8 mouse cellular contexts compared by ENCODE assay signal in genomic region chr1:74014538-74015327, GRCm38 (mm10).
A peak's percentile ranks its signal among the peaks of the same experiment; 100 is the strongest.
DNase-seq lines count a peak whose midpoint lies in the region; ATAC-seq and TF ChIP-seq lines count a peak whose summit lies in the region.
"Had no signal": no experiment of that assay in that cellular context is flagged by ENCODE, and none has a peak within 500 bp of the region (broad histone marks: within the 10 kb centered on the region; RNA-seq: fewer than 3 reads in every experiment).

No protein-coding gene starts in this region.

- no peaks in the 10 kb centered on the region for H3K27me3 ChIP-seq in kidney, embryonic 15.5 days
- H3K27me3 ChIP-seq in lung, embryonic 14.5 days (ENCODE audit: insufficient read depth, low read length): no peaks in the 10 kb centered on the region
- H3K27me3 ChIP-seq: forebrain, embryonic 15.5 days had no signal

- ATAC-seq in kidney, embryonic 15.5 days (replicated peaks; ENCODE audit: low FRiP score): no peak
- ATAC-seq in lung, embryonic 14.5 days (ENCODE audit: insufficient read depth): peak; percentile 31; the same call in 1 of the 2 replicates
- no peak for ATAC-seq in inflammation-experienced regulatory T-cells, adult 6 months
- ATAC-seq: forebrain, embryonic 15.5 days had no signal

- no peak overlapping the region for H3K9ac ChIP-seq in kidney, embryonic 15.5 days
- no peak overlapping the region for H3K9ac ChIP-seq in lung, embryonic 14.5 days
- H3K9ac ChIP-seq: forebrain, embryonic 15.5 days had no signal

- intact Hi-C loops in gastrocnemius, postnatal 36 days (cut with DNase I): no loop called here

- 57% methylated on average over 8 of the region's 14 CpGs for WGBS in kidney, embryonic 15.5 days
- WGBS in lung, embryonic 14.5 days: 39% methylated on average over 8 of the region's 14 CpGs

- no peak for TF ChIP-seq CTCF in lung, embryonic 14.5 days (IDR thresholded peaks at IDR 0.05; ENCODE audit: low read depth)

- DNase-seq in gastrocnemius, postnatal 36 days: peak; percentile 52 to 53
- peak; percentile 56 for DNase-seq in lung, embryonic 14.5 days
- DNase-seq in layer of hippocampus, postnatal 10 days (ENCODE audit: low spot score in 2 of 2): no peak
- DNase-seq in thymus, postnatal 4 days: no peak

- peak overlapping the region; percentile 79 for H3K27ac ChIP-seq in brown adipose tissue, adult 24 weeks (replicated peaks; ENCODE audit: low read depth, low read length)
- H3K27ac ChIP-seq in kidney, embryonic 15.5 days: peak overlapping the region; percentile 76
- H3K27ac ChIP-seq in lung, embryonic 14.5 days (ENCODE audit: low read depth): peak overlapping the region; percentile 86
- H3K27ac ChIP-seq: forebrain, embryonic 15.5 days had no signal

- H3K4me2 ChIP-seq in kidney, embryonic 15.5 days: no peak overlapping the region
- H3K4me2 ChIP-seq in lung, embryonic 14.5 days: no peak overlapping the region
- H3K4me2 ChIP-seq: forebrain, embryonic 15.5 days had no signal

- no peak overlapping the region for H3K4me3 ChIP-seq in brown adipose tissue, adult 24 weeks (ENCODE audit: insufficient read depth, low read depth, low read length)
- no peak overlapping the region for H3K4me3 ChIP-seq in kidney, embryonic 15.5 days (replicated peaks)
- no peak overlapping the region for H3K4me3 ChIP-seq in lung, embryonic 14.5 days (ENCODE audit: low read depth, low read length)
- H3K4me3 ChIP-seq: forebrain, embryonic 15.5 days had no signal

- peaks cover 66% of the 10 kb centered on the region for H3K4me1 ChIP-seq in brown adipose tissue, adult 24 weeks (ENCODE audit: control insufficient read depth, insufficient read depth, insufficient read length, low read length)
- H3K4me1 ChIP-seq in kidney, embryonic 15.5 days: peaks cover 65% of the 10 kb centered on the region
- peaks cover 35% of the 10 kb centered on the region for H3K4me1 ChIP-seq in lung, embryonic 14.5 days (ENCODE audit: insufficient read depth)
- H3K4me1 ChIP-seq: forebrain, embryonic 15.5 days had no signal

- peaks cover 22% of the 10 kb centered on the region for H3K36me3 ChIP-seq in kidney, embryonic 15.5 days
- peaks cover 8% of the 10 kb centered on the region; the same call in 1 of the 2 replicates for H3K36me3 ChIP-seq in lung, embryonic 14.5 days (ENCODE audit: insufficient read depth)
- H3K36me3 ChIP-seq: forebrain, embryonic 15.5 days had no signal

- H3K9me3 ChIP-seq in kidney, embryonic 15.5 days (replicated peaks): no peaks in the 10 kb centered on the region
- 0 out of 2 replicates have a peak, but pooled peaks cover 4% of the 10 kb centered on the region for H3K9me3 ChIP-seq in lung, embryonic 14.5 days (ENCODE audit: low read depth, low read length)
- H3K9me3 ChIP-seq: forebrain, embryonic 15.5 days had no signal

Comparison
In these comparisons a context has a peak if more than half of its experiments do, and no peak if none do; other contexts are left out.
1. DNase-seq: peak in gastrocnemius, postnatal 36 days (2 of 2) and lung, embryonic 14.5 days (single experiment); none in layer of hippocampus, postnatal 10 days (0 of 2) and thymus, postnatal 4 days (single experiment).
2. Peak in every context shown above with its lines, with median percentiles within 50 percentile points of each other: H3K27ac ChIP-seq.